Mouse (Mus musculus): ENCODE data around the gene Tm7sf2.

- TF ChIP-seq GATA1 (IDR thresholded peaks at IDR 0.05; ENCODE audit: borderline replicate concordance, low read length) (no peak), FLI1 (IDR thresholded peaks at IDR 0.05; ENCODE audit: low read length) (no peak)
Measured at GRCm38 (mm10) chr19:6102169-6102853, 34.1 kb upstream of the Tm7sf2 start.
